Mouse (Mus musculus): ENCODE results near the gene Csmd2. TPM values are rescaled to one million over a fixed set of nuclear protein-coding genes. Genes with fewer than 3 reads are reported as not detected.

Csmd2 gene
- total RNA-seq, 1 experiment from 2014 or later, result 0.59 TPM

Other genes starting within 250 kb of the Csmd2 start
- gene CK137956, start 16.9 kb upstream of the Csmd2 start, total RNA-seq (2021), result not detected in 2 replicates